Mouse (Mus musculus) kidney, embryonic 16.5 days (tissue): ENCODE data around the gene Thy1. TPM values are rescaled to one million over a fixed set of nuclear protein-coding genes. Genes with fewer than 3 reads are reported as not detected.

ENCODE experiments used
- ATAC-seq: fragments of 200-750 bp; cut with Nextera tagmentation; 2 replicates; pipeline ENCODE4 v1.8.0; 2017; ENCODE audit warnings: moderate TSS enrichment; ENCODE audit not compliant: low FRiP score, low TSS enrichment
- H3K27ac ChIP-seq: fragments of 300-500 bp; sonication (generic); 2 replicates; pipeline ENCODE4 v1.5.1; 2014; ENCODE audit warnings: low read length
- H3K27me3 ChIP-seq: fragments of 300-500 bp; sonication (generic); 2 replicates; pipeline ENCODE4 v1.6.1; 2014; ENCODE audit warnings: low read length, control low read depth, mixed read lengths; ENCODE audit not compliant: insufficient read depth
- H3K36me3 ChIP-seq: fragments of 300-500 bp; sonication (generic); 2 replicates; pipeline ENCODE4 v1.6.1; 2014; ENCODE audit warnings: low read length, control low read depth, mixed read lengths; ENCODE audit not compliant: insufficient read depth
- H3K4me1 ChIP-seq: fragments of 300-500 bp; sonication (generic); 2 replicates; pipeline ENCODE4 v1.6.1; 2014; ENCODE audit warnings: low read length, control low read depth, mixed read lengths; ENCODE audit not compliant: insufficient read depth
- H3K4me2 ChIP-seq: fragments of 300-500 bp; sonication (generic); replicated peaks from 2 replicates; pipeline ENCODE4 v1.6.1; 2014; ENCODE audit warnings: low read depth, low read length
- H3K4me3 ChIP-seq: fragments of 300-500 bp; sonication (generic); 2 replicates; pipeline ENCODE4 v1.5.1; 2014; ENCODE audit warnings: mild to moderate bottlenecking, low read length
- H3K9ac ChIP-seq: fragments of 300-500 bp; sonication (generic); replicated peaks from 2 replicates; pipeline ENCODE4 v1.6.1; 2014; ENCODE audit warnings: low read length
- H3K9me3 ChIP-seq: fragments of 300-500 bp; sonication (generic); 2 replicates; pipeline ENCODE4 v1.6.1; 2016; ENCODE audit warnings: low read length, control low read depth
- WGBS: fragments of 180-500 bp; shearing (Covaris S2); extraction: QIAGEN DNeasy Blood & Tissue Kit; methylation state at CpG from one replicate; pipeline ENCODE4 v1.1.7; 2014; 5-methylcytosine and 5-hydroxymethylcytosine counted together
- polyA plus RNA-seq: library from polyadenylated mRNA; unstranded; fragments of >200 nt; fragmentation: Nextera tagmentation; extraction: Ambion mirVana; gene quantifications from 2 replicates; pipeline ENCODE4 v1.2.1, GENCODE M21; 2015

Gene Thy1
- polyA plus RNA-seq, 1 experiment from 2014 or later, result 7.7 TPM

GRCm38 (mm10) chr9:44084659-44085229 lies 41.6 kb downstream of the Thy1 start:
- Histone ChIP-seq H3K4me1 (peaks cover 74% of the 10 kb centered on the region), H3K9ac (peak overlapping the region; percentile 73), H3K27ac (peak overlapping the region; percentile 66; the same call in 1 of the 2 replicates), H3K4me3 (peak overlapping the region; percentile 60), H3K27me3 (0 out of 2 replicates have a peak, but pooled peaks cover 3% of the 10 kb centered on the region), H3K4me2 (peak overlapping the region; percentile 91), H3K36me3 (no peaks in the 10 kb centered on the region), H3K9me3 (no peaks in the 10 kb centered on the region)
- 0% methylated on average over 54 of the region's 62 CpGs for WGBS
- ATAC-seq, result peak; percentile 61

GRCm38 (mm10) chr9:44085276-44085675 lies 42.1 kb downstream of the Thy1 start:
- Histone ChIP-seq H3K4me2 (peak overlapping the region; percentile 91), H3K9me3 (no peaks in the 10 kb centered on the region), H3K4me3 (peak overlapping the region; percentile 60), H3K27ac (no peak overlapping the region), H3K36me3 (no peaks in the 10 kb centered on the region), H3K27me3 (0 out of 2 replicates have a peak, but pooled peaks cover 3% of the 10 kb centered on the region), H3K4me1 (peaks cover 69% of the 10 kb centered on the region), H3K9ac (peak overlapping the region; percentile 73)
- 5% methylated on average over 10 of the region's 10 CpGs for WGBS
- ATAC-seq, result no peak; the same call in 1 of the 2 replicates

- ATAC-seq, result no peak
- Histone ChIP-seq H3K36me3 (no peaks in the 10 kb centered on the region), H3K27ac (peak overlapping the region; percentile 25), H3K4me2 (peak overlapping the region; percentile 91), H3K27me3 (0 out of 2 replicates have a peak, but pooled peaks cover 3% of the 10 kb centered on the region), H3K4me1 (peaks cover 64% of the 10 kb centered on the region), H3K9ac (peak overlapping the region; percentile 73), H3K9me3 (no peaks in the 10 kb centered on the region), H3K4me3 (peak overlapping the region; percentile 60)
- WGBS, result 67% methylated on average over 15 of the region's 15 CpGs
Observed at GRCm38 (mm10) chr9:44085741-44086665, 42.8 kb downstream of the Thy1 start.

- peaks cover 9% of the 10 kb centered on the region for H3K36me3 ChIP-seq
- H3K9me3 ChIP-seq, result no peaks in the 10 kb centered on the region
- H3K27ac ChIP-seq, result no peak overlapping the region
- peak overlapping the region; percentile 36 for H3K4me2 ChIP-seq
- H3K4me3 ChIP-seq, result peak overlapping the region; percentile 7; the same call in 1 of the 2 replicates
- peaks cover 57% of the 10 kb centered on the region for H3K4me1 ChIP-seq
- peak overlapping the region; percentile 9; the same call in 1 of the 2 replicates for H3K9ac ChIP-seq
- ATAC-seq, result no peak
- 0 out of 2 replicates have a peak, but pooled peaks cover 3% of the 10 kb centered on the region for H3K27me3 ChIP-seq
- WGBS, result 47% methylated on average over 10 of the region's 10 CpGs
Observed at GRCm38 (mm10) chr9:44086960-44087359, 43.8 kb downstream of the Thy1 start.

GRCm38 (mm10) chr9:44087761-44088455 lies 44.7 kb downstream of the Thy1 start:
- WGBS, result 10% methylated on average over 15 of the region's 15 CpGs
- H3K27ac ChIP-seq, result peak overlapping the region; percentile 17; the same call in 1 of the 2 replicates
- H3K9me3 ChIP-seq, result no peaks in the 10 kb centered on the region
- H3K4me1 ChIP-seq, result peaks cover 57% of the 10 kb centered on the region
- ATAC-seq, result no peak
- peaks cover 14% of the 10 kb centered on the region for H3K36me3 ChIP-seq
- peak overlapping the region; percentile 4 for H3K4me3 ChIP-seq
- H3K4me2 ChIP-seq, result peak overlapping the region; percentile 36
- 0 out of 2 replicates have a peak, but pooled peaks cover 3% of the 10 kb centered on the region for H3K27me3 ChIP-seq
- peak overlapping the region; percentile 9; the same call in 1 of the 2 replicates for H3K9ac ChIP-seq

- no peak for ATAC-seq
- no peak overlapping the region for H3K9ac ChIP-seq
- peaks cover 17% of the 10 kb centered on the region for H3K36me3 ChIP-seq
- H3K4me2 ChIP-seq, result no peak overlapping the region
- H3K9me3 ChIP-seq, result no peaks in the 10 kb centered on the region
- no peaks in the 10 kb centered on the region for H3K27me3 ChIP-seq
- no peak overlapping the region for H3K4me3 ChIP-seq
- WGBS, result 51% methylated on average over 12 of the region's 12 CpGs
- H3K4me1 ChIP-seq, result peaks cover 51% of the 10 kb centered on the region
- H3K27ac ChIP-seq, result no peak overlapping the region
Observed at GRCm38 (mm10) chr9:44088877-44089608, 45.9 kb downstream of the Thy1 start.

- Histone ChIP-seq H3K4me1 (peaks cover 17% of the 10 kb centered on the region), H3K36me3 (peaks cover 17% of the 10 kb centered on the region), H3K4me2 (peak overlapping the region; percentile 26), H3K27me3 (no peaks in the 10 kb centered on the region), H3K9me3 (no peaks in the 10 kb centered on the region), H3K27ac (no peak overlapping the region), H3K9ac (no peak overlapping the region), H3K4me3 (no peak overlapping the region)
- WGBS, result 36% methylated on average over 24 of the region's 24 CpGs
- peak; percentile 76 for ATAC-seq
Observed at GRCm38 (mm10) chr9:44093612-44094503, 50.7 kb downstream of the Thy1 start.

GRCm38 (mm10) chr9:44094737-44095136 lies 51.6 kb downstream of the Thy1 start:
- Histone ChIP-seq H3K4me2 (no peak overlapping the region), H3K4me3 (no peak overlapping the region), H3K9ac (no peak overlapping the region), H3K36me3 (peaks cover 17% of the 10 kb centered on the region), H3K4me1 (peaks cover 8% of the 10 kb centered on the region; the same call in 1 of the 2 replicates), H3K27me3 (no peaks in the 10 kb centered on the region), H3K27ac (no peak overlapping the region), H3K9me3 (no peaks in the 10 kb centered on the region)
- no peak for ATAC-seq
- 77% methylated on average over 3 of the region's 3 CpGs for WGBS
